Mouse (Mus musculus) bone marrow macrophage, adult 2 months (primary cell): ENCODE measurements around the gene Adal.

ENCODE experiments used
- CTCF ChIP-seq: IDR thresholded peaks from 2 replicates; pipeline ENCODE4 v1.5.1; 2012; ENCODE audit warnings: low read depth, mild to moderate bottlenecking, low read length, moderate library complexity
- POLR2A ChIP-seq: IDR thresholded peaks from 2 replicates; pipeline ENCODE4 v1.6.1; 2012; ENCODE audit warnings: mild to moderate bottlenecking, low read depth, low read length, borderline replicate concordance

DNA sequence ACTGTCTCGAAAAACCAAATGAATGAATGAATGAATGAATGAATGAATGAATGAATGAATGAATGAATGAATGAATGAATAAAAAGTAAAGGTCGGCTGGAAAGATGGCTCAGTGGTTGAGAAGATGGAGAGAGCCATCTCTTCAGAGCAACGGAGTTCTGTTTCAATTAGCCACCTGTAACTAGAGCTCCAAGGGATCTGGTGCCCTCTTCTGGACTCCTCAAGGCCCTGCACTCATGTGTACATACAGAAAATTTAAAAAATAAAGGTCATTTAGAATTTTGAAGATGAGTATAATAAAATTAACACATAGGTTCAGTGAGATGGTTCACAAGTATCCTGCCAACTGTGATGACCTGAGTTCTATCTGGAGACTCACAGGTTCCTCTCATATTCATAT is 12.9 kb downstream of the Adal start:
- TF ChIP-seq CTCF: no peak
- no peak for TF ChIP-seq POLR2A
